Mouse (Mus musculus) erythroblast, embryonic 14.5 days (primary cell): ENCODE data around the gene Sema3c. TPM values are rescaled to one million over a fixed set of nuclear protein-coding genes. Genes with fewer than 3 reads are reported as not detected.

ENCODE experiments used
- H3K27me3 ChIP-seq: 2 replicates; pipeline ENCODE4 v1.6.1; 2012; ENCODE audit warnings: inconsistent platforms; ENCODE audit not compliant: control insufficient read depth
- H3K36me3 ChIP-seq: 2 replicates; pipeline ENCODE4 v1.6.1; 2012; ENCODE audit warnings: mild to moderate bottlenecking, inconsistent platforms; ENCODE audit not compliant: control insufficient read depth
- H3K4me1 ChIP-seq: 2 replicates; pipeline ENCODE4 v1.6.1; 2012; ENCODE audit warnings: inconsistent platforms; ENCODE audit not compliant: control insufficient read depth
- H3K4me3 ChIP-seq: replicated peaks from 2 replicates; pipeline ENCODE3; 2012; ENCODE audit warnings: moderate library complexity, mild to moderate bottlenecking, inconsistent platforms
- H3K9me3 ChIP-seq: 2 replicates; pipeline ENCODE4 v1.6.1; 2012; ENCODE audit warnings: low read length, inconsistent platforms, mixed read lengths; ENCODE audit not compliant: control insufficient read depth
- GATA1 ChIP-seq: IDR thresholded peaks from 2 replicates; pipeline ENCODE4 v1.6.1; 2012; ENCODE audit warnings: low read length, inconsistent platforms, mixed read lengths
- TAL1 ChIP-seq: IDR thresholded peaks from 3 replicates; pipeline ENCODE4 v1.6.1; 2012; ENCODE audit warnings: low read length, inconsistent platforms, mixed read lengths
- polyA plus RNA-seq: library from polyadenylated mRNA; stranded (reverse); fragments of >175 nt; gene quantifications from 2 replicates; pipeline ENCODE4 v1.2.3, GENCODE M21; 2012

Sema3c gene
- polyA plus RNA-seq, 1 experiment = not detected

DNA sequence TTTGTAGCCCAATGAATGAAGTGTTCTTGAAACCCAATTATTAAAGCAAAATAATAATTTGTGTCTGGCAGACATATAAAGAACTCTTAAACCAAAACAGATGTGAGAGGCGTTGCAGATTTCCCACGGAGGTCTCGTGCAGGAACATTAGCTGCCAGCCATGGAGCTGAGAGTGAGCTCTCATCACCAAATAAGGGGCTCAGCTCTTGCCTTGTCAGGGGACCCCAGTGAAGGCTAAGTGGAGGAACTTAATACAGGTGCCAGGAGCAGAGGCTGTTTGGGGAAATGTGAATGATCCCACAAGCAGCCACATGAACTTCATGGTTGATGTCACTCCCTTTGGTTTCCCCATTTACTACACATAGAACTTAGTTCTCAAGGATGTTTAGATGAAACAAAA lies 55.5 kb downstream of the Sema3c start:
- TF ChIP-seq TAL1 (no peak), GATA1 (no peak)
- H3K27me3 ChIP-seq = no peaks in the 10 kb centered on the region
- H3K9me3 ChIP-seq = no peaks in the 10 kb centered on the region
- H3K4me1 ChIP-seq = no peaks in the 10 kb centered on the region
- no peak overlapping the region for H3K4me3 ChIP-seq
- H3K36me3 ChIP-seq = no peaks in the 10 kb centered on the region

DNA sequence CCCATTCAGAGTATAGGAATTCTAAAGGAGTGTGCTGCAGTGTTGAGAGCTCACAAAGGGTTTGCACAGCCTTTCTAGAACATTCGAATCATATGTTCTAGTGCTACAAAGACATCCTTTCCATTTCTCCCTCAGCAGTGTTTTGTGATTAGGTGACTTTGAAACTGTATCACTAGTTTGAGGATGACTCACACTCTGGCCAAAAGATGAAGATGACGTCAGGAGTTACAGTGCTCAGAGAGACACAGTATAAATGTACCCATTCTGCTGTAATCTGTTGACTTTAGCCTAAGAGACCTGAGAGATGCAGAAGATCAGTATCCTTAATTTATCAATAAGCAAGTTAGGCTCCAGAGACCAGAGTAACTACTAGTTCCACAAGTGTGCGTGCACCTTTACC lies 65.4 kb downstream of the Sema3c start:
- no peak overlapping the region for H3K4me3 ChIP-seq
- no peaks in the 10 kb centered on the region for H3K4me1 ChIP-seq
- no peak for TF ChIP-seq GATA1
- TF ChIP-seq TAL1 = no peak
- H3K9me3 ChIP-seq = no peaks in the 10 kb centered on the region
- H3K27me3 ChIP-seq = no peaks in the 10 kb centered on the region
- no peaks in the 10 kb centered on the region for H3K36me3 ChIP-seq

DNA sequence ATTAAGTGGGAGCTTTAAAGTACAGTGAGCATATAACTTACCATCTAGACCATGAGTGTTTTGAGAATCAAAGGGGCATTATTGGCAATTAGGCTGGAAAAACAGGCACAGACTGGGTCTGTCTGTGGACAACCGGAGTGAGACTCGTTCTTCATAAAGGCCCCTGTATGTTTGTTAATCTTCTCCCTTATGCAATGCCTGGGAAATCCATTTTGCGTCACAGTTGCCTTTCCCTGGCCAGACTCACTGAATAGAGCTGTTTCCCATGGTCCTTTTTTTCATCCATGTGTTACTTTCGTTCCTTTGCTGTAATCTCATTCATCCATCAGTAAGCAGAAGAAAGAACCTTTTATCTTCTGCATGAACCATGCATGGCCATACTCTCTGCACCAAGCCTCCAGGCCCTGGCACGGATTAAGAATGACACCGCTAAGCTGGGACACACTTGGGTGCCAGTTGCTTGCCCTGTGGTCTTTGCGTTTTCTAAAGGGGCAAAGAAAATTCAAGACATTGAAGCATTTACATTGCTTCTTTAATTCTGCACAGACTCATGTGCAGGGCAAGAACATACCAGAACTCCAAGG lies 73.7 kb downstream of the Sema3c start:
- Histone ChIP-seq H3K36me3 (no peaks in the 10 kb centered on the region), H3K9me3 (no peaks in the 10 kb centered on the region), H3K4me3 (no peak overlapping the region), H3K27me3 (no peaks in the 10 kb centered on the region), H3K4me1 (no peaks in the 10 kb centered on the region)
- TF ChIP-seq GATA1 = no peak
- TF ChIP-seq TAL1 = no peak

DNA sequence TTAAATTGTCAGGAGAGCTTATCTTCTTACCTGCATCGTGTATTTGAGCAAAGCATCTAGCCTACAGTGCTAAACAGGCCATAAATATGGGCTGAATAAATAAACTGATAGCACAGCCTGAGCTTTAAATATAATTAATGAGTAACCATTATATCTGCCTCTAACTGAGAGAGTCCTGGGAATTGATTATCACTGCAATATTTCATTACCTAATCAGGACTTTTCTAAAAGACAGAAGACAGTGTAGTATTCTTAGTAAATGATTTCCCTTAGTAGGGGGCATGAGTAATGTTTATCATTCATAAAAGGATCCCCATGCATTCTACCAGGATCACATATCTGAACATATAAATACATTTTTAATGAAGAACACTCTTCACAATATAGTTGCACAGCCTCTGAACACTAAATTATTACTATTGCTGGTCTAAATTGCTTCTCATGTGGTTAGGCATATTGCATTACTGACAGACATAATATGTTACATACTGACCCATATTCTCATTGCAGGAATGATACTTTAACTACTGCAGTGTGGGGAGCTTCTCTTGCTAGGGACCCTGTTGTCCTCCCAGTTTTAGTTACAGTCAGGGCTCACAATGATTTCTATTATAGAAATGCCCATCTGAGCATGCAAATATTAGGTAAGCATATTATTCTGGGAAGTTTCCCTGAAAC lies 74.9 kb downstream of the Sema3c start:
- Histone ChIP-seq H3K4me3 (no peak overlapping the region), H3K4me1 (no peaks in the 10 kb centered on the region), H3K36me3 (no peaks in the 10 kb centered on the region), H3K9me3 (no peaks in the 10 kb centered on the region), H3K27me3 (no peaks in the 10 kb centered on the region)
- TF ChIP-seq GATA1 (no peak), TAL1 (no peak)

DNA sequence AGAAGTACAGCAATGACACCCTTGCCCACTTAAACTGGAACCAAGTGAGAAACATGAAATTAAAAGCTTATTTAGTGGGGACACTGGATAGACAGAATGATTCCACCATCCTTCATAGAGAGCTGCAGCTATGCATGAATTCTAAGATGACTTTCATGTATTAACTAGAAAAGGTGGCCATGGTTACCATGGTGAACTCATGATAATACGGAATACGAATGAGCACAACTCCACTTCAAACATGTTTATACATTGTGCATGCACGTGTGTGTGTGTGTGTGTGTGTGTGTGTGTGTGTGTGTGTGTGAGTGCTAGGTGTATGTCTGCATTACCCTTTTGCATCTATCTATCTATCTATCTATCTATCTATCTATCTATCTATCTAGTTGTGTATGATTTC lies 87.1 kb downstream of the Sema3c start:
- no peaks in the 10 kb centered on the region for H3K9me3 ChIP-seq
- H3K4me1 ChIP-seq = no peaks in the 10 kb centered on the region
- no peaks in the 10 kb centered on the region for H3K27me3 ChIP-seq
- TF ChIP-seq GATA1 (no peak), TAL1 (no peak)
- H3K4me3 ChIP-seq = no peak overlapping the region
- no peaks in the 10 kb centered on the region for H3K36me3 ChIP-seq

DNA sequence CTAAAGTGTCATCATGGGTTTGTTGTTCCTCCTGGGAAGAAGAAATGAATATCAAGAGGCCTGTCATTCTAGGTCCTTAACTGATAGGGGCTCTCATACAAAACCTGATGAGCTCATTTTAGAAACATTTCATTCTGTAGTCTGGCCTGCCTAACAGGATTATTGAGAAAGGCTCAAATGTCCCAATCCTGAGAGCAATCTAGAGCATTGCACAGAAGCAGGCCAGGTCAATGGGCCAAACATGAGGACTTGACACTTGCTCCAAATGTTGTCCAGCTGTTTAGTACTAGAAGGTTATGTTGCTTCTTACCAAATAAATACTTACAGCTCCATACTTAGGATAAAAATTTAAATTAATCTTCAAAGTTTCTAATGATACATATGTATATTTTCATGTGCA lies 97.3 kb downstream of the Sema3c start:
- no peaks in the 10 kb centered on the region for H3K27me3 ChIP-seq
- TF ChIP-seq TAL1 (no peak), GATA1 (no peak)
- H3K4me3 ChIP-seq = no peak overlapping the region
- no peaks in the 10 kb centered on the region for H3K4me1 ChIP-seq
- H3K9me3 ChIP-seq = no peaks in the 10 kb centered on the region
- no peaks in the 10 kb centered on the region for H3K36me3 ChIP-seq

DNA sequence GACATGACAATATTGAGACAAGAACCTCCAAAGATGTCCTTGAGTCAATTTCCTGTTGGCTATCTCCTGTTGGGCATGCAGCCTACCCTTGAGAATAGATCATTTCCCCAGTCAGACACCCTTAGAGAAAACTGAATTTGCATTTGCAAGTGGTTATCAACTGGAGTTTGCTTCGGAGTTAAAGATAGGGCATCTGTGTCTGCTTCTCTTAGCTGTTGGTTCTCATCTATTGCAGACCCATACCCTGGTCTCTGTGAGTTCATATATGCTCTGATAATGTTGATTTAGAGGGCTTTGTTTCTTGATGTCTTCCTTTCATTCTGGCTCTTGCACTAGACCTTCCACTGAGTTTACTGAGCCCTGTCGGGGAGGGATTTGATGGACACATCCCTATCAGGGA lies 106.8 kb downstream of the Sema3c start:
- H3K4me1 ChIP-seq = no peaks in the 10 kb centered on the region
- no peaks in the 10 kb centered on the region for H3K27me3 ChIP-seq
- H3K9me3 ChIP-seq = no peaks in the 10 kb centered on the region
- no peaks in the 10 kb centered on the region for H3K36me3 ChIP-seq
- H3K4me3 ChIP-seq = no peak overlapping the region
- no peak for TF ChIP-seq GATA1
- TF ChIP-seq TAL1 = no peak

DNA sequence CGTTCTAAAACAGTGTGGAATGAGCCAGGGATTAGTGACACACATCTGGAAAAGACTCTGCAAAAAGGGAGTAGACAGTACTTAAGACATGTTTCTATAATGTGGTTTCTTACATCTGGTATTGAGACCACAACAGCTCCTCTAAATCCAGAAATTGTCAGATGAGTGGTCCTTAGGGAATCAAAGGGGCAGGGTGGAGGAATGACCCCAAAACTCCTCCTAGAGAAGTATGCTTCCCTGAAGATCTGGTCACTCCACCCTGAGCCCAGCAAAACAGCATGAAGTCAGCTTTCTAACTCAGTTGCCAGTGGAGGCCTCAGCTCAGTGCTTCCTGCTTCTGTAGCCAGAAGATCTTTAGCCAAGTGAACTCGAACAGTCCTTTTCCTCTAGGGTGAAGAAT lies 115.0 kb downstream of the Sema3c start:
- Histone ChIP-seq H3K9me3 (no peaks in the 10 kb centered on the region), H3K4me1 (no peaks in the 10 kb centered on the region), H3K4me3 (no peak overlapping the region), H3K36me3 (no peaks in the 10 kb centered on the region), H3K27me3 (no peaks in the 10 kb centered on the region)
- no peak for TF ChIP-seq TAL1
- no peak for TF ChIP-seq GATA1

DNA sequence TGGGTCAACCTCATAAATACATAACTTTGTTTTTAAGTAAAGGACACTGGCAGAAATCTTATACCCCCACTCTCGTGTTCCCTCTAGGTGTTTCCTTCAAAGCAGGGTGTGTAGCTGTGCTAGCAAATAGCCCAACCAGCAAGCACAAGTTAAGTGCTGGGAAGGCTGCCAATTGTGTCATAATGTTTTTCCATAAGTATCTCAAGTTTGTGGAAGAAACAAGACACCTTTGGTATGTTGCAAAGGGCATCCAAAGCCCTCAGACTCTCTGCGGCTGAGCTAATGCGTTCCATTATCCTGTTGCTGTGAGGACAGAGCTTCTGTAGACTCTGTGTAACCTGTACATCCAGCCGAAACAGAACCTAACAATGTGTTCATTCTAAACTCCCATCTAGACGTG lies 115.5 kb downstream of the Sema3c start:
- Histone ChIP-seq H3K4me3 (no peak overlapping the region), H3K4me1 (no peaks in the 10 kb centered on the region), H3K27me3 (no peaks in the 10 kb centered on the region), H3K9me3 (no peaks in the 10 kb centered on the region), H3K36me3 (no peaks in the 10 kb centered on the region)
- TF ChIP-seq TAL1 (no peak), GATA1 (no peak)

DNA sequence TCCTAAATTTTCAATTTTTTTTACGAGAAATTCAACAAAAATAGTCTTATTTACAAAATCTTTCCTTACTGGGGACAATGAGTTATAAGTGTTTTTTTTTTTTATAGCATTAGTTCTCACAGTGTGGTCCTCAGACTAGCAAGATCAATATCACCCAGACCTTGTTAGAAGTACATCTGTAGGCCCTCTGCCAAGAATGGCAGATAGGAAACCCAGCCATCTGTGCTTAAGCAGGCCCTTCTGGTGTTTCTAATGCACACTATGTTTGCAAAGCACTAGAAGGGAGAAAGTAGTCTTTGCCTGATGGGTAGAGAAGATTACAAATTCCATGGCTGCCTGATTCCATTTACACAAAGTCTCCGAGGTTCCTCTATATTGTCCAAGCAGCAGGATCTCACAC lies 121.3 kb downstream of the Sema3c start:
- no peaks in the 10 kb centered on the region for H3K4me1 ChIP-seq
- H3K4me3 ChIP-seq = no peak overlapping the region

More for the DNA sequence above, 121.3 kb downstream of the Sema3c start:
- H3K27me3 ChIP-seq = no peaks in the 10 kb centered on the region
- H3K36me3 ChIP-seq = no peaks in the 10 kb centered on the region
- no peaks in the 10 kb centered on the region for H3K9me3 ChIP-seq
- no peak for TF ChIP-seq TAL1
- TF ChIP-seq GATA1 = no peak
